Mouse (Mus musculus) MN1 (cell line): ENCODE measurements around the gene Acot7.
A peak's percentile ranks its signal among the peaks of the same experiment; 100 is the strongest.

Experiments
- DNase-seq: peaks from one replicate; pipeline ENCODE4 v3.0.0-alpha.2; 2016; ENCODE audit warnings: low spot score

The Acot7 gene

DNA sequence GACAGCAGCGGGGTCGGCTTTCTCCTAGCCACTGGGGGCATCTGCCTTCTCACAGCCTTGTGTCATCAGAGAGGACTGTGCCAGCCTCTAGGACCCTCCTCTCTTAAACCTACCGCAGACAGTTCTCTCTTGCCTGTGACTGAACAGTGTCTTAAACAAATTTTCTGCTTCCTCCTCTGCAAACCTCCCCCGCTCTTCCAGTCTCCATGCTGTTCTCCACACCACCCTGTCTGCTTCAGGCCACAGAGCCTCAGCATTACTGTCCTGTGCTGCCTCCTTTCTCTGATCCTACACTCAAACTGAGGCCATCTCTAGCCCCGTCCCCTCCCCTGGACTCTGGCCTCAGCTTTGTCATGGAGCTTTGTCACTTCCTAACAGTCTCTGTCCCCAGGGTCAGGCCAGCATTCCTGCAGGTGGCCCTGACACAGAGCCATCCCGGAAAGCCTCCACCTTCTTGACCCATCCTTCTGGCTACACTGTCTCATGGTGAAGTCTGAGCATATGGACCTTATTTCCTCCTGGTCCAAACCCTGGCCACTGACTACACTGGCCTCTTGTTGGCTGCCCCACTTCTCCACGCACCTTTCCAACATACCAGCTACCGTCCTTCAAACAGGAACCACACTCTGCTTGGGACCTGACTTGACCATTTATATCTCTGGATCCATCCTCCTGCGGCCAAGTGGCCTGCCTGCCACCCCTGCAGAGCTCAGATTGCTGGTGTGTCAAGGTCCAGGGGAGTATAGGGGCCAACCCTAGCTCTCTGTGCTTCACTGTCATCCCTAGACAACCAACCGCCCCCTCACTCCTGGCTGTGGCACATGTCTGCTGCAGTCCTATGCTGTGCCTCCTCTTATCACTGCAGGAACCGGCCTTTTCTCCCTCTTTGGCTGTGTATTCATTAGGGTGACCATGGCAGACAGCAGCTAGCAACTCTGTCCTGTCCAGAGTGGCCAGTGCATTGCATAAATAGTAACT is 66.9 kb downstream of the Acot7 start:
- no peak for DNase-seq

DNA sequence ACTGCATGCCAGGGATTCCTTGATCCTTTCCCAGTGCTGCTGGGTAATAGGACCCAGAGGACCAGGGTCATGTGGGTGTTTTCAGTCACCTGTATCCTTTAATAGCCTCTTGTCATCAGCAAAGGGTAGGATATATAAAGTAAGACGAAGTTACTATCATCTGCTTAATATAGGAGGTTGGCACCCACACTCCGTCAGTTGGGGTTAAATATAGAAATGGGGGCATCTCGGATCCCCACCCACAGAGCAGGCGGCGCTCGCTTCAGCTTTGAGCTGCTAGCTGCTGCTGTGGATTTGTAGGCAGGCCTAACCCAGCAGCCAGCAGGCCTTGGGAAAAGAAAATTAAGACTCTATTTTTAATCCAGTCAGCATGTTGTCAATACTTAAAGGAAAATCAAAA is 68.1 kb downstream of the Acot7 start:
- no peak for DNase-seq

DNA sequence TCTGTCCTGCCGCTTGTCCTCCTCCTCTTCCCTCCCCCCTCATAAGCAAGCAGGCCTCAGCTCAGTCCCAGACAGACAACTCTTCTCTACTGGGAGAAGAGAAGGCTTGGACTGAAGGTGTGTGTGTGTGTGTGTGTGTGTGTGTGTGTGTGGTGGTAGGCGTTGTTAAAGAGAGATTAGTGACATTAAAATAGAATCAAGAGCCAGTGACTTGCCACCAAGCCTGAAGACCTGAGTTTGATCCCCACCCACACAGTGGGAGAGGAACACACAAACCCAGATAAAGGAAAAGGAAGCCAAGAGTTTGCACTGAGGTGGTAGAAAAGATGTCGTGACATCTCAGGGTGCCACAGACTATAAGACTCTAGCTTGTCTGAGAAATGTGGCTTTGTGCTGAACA is 69.3 kb downstream of the Acot7 start:
- no peak for DNase-seq

- no peak for DNase-seq
Observed at GRCm38 (mm10) chr4:152250615-152251014, 72.7 kb downstream of the Acot7 start.

DNA sequence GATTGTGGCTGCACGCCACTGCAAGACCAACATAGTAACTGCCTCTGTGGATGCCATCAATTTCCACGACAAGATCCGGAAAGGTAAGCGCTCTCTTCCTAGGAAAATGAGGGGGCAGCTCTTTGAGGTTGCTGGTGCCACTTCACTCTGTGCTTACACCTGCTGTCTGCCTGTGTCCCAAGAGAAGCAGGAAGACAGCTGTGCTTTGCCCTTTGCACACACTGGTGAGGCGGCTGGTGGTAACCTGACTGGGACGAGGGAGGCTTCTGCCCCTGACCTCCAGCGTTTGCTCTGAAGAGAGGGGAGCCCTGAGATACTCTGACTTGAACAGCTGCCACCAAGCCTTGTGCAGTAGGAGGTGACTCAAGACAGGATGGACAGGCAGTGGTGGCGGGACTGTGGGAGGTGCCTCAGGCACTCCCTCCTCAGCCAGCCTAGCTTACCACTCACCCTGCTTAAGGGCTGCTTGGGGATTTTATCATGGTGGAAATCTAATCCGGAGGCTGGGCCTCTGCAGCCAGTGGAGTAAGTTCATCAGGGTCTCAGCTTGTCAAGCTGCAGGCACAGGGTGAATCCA is 75.3 kb downstream of the Acot7 start:
- DNase-seq: no peak

- no peak for DNase-seq
Observed at GRCm38 (mm10) chr4:152257070-152257469, 79.1 kb downstream of the Acot7 start.

GRCm38 (mm10) chr4:152260451-152260850 is 82.5 kb downstream of the Acot7 start:
- peak; percentile 65 for DNase-seq

- DNase-seq: no peak
Observed at GRCm38 (mm10) chr4:152262187-152262586, 84.3 kb downstream of the Acot7 start.

- no peak for DNase-seq
Observed at GRCm38 (mm10) chr4:152263089-152263488, 85.2 kb downstream of the Acot7 start.

GRCm38 (mm10) chr4:152263512-152264176 is 85.7 kb downstream of the Acot7 start:
- DNase-seq: no peak

DNA sequence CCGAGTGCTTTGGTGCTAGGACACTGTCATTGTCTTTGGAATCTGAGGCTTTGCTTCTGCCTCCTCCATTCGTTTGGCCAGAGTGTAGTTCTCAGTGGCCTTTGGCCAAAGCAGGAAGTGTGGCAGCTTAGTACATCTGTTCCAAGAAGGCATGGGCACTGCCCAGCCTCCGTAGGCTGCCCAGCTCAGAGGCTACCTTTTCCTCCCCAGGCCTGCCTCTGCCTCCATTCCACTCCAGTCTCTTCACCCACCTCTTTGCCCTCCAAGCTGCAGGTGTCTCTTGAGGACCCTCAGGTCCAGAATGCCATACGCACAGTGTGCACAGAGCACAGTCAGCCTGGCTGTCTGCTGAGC is 86.2 kb downstream of the Acot7 start:
- DNase-seq: no peak

DNA sequence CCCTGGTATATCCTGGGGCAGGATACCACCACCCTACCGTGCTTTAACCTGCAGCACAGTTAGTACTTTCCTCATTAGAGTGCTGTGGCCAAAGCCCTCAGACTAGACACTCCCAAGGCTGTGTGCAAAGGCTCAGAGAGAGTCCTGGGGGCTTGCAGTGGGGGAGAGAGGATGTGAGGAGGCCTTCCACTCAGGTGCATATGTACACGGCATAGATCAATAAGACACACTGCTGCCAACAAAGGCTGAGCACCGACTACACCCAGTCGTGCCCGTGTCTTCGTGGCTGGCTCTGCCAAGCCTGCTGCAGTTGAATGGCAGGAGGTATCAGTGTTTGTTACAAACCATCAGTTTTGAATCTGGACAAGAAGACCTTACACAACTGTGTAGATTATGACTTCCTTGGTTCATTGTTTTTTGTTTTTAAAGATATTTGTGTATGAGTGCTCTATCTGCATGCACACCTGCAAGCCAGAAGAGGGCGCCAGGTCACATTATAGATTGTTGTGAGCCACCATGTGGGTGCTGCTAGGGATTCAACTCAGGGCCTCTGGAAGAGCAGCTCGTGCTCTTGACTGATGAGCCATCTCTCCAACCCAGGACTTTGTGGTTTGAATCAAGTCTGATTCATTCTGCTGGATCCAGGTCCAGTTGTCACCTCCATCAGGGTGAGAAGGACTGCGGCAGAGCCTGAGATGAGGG is 87.1 kb downstream of the Acot7 start:
- no peak for DNase-seq

- no peak for DNase-seq
Observed at GRCm38 (mm10) chr4:152265791-152266190, 87.9 kb downstream of the Acot7 start.

DNA sequence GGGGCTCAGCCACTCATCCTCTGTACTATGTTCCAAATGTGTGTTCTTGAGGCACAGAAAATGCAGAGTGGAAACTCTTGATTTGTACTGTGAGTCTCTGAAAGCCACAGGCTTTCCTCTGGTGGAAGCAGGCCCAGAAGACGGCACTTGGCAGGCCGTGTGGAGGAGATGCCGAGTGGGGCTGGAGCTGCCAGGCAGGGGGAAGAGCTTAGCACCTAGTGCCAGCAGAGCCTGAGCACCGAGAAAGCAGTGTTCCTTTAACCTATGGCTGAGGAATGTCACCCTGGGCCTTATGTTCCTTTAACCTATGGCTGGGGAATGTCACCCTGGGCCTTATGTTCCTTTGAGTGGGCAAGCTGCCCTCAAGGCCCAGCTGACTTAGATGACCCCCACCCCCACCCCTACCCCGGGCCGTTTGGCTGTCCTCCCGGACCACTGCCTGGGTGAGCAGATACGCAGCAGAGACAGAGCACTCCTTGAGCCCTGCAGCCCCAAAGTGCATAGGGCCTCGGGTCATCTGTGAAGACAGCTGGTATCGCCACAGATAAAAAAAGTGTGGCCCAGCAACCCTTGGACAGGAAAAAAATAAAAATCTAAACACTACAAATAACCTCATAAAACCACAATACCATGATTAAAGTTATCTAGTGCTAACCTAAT is 88.4 kb downstream of the Acot7 start:
- DNase-seq: no peak

DNA sequence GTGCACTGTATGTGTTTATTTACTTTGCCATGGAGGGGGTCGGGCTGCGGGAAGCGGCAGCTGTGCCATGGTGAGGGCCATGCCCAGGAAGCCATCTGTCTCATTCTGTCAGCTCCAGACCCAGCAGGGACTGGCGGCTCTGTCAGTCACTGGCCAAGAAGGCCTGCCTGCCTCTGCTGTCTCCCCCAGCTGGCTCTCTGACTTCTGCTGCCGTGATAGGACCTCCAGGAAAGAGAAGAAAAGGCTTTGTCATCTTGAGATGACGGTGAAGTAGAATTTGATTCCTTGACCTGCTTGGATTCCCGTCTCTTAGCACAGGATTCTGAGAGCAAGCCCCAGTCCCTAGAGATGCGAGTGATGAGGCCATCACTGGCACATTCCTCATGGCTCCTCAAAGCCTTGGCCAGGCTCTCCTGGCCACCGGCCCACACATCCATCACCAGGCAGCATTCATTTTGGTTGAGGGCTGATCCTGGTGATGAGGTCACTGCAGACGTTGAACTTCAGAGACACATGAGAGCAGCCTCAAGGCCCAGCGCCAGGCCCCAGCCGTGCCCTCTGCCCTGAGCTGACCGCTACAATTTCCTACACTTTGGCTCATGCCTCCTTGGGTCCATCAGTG is 89.9 kb downstream of the Acot7 start:
- DNase-seq: peak; percentile 91

- no peak for DNase-seq
Observed at GRCm38 (mm10) chr4:152269967-152270366, 92.0 kb downstream of the Acot7 start.

DNA sequence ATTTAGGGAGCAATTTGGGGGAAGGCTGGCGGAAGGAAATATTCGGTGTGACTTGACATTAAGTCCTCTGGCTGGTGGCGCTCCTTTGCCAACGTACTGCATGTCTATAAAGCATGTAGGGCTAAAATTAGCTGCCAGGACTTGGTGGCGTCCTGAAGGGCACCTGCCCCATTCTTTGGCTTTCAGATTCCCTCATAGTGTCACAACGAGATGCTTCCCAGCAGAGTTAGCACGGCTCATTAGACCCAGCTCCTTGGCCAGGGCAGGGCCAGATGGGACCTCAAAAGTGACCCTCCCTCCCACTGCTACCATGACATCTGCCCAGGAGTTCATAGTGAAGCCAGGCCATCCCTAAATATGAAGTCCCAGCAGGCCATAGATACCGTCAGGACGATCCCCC is 92.7 kb downstream of the Acot7 start:
- DNase-seq: no peak

- no peak for DNase-seq
Observed at GRCm38 (mm10) chr4:152271334-152271733, 93.4 kb downstream of the Acot7 start.

DNA sequence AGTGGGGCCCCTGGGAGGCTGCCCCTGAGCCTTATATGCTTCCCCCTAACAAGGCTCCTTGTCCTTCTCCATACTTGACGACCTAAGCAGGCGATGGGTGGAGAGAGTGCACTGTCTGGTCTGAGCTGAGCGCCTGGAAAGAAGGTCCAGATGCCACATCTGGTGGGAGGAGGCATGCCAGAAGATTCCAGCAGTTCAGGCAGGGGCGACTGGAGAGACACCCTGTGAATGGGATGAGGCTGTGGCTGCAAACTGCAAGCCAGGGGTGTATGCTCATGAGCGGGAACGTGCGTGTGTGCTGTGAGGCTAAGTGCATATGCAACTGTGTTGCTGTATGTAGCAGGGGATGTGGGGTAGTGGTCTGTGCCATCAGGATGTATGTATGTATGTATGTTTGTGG is 94.1 kb downstream of the Acot7 start:
- DNase-seq: peak; percentile 56

DNA sequence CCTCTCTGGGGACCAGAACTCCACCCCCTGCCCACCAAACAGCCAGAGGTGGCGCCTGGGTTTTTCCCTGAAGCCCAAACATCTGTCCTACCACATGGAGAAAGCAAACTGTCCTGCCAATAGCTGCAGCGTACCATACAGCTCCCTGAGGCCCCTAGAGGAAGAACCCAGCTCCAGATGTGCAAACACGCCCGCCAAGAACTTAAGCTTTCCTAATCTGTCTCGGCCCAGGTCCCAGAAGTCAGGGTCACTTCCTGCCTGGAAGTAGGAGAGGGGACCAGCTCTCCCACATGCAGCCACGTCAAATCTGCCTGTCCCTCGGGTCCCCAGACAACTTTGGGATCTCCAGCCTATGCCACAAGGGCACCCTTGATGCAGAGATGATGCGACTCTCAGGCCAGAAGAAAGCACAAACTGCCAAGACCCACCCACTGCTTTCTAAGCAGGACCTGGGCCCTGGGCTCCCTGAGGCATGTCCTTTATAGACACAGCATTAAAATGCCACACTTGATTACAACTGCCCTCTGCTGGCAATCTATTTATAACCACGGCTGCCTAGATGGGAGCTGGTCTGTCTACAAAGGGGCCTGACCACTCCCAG is 94.6 kb downstream of the Acot7 start:
- DNase-seq: peak; percentile 86

DNA sequence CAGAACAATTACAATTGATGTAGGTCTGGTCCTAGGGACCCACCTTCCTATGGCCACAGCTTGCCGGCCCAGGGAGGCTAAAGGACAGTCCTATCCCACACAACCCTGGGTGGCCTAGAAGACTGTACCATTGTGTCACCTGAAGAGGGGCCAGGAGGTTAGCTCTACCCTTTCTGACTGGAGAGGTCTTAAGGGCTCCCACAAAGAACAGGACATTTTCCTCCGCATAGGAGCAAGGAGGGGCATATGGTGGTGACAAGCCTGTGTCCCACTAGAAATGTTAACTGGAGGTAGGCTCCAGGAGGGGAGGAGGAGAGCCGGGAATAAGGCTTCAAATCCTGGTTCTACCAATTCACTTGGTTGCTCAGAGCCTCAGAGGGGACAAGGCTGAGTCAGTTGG is 95.3 kb downstream of the Acot7 start:
- peak; percentile 45 for DNase-seq
